Mouse (Mus musculus): ENCODE measurements around the gene Dip2a. TPM values are rescaled to one million over a fixed set of nuclear protein-coding genes. Genes with fewer than 3 reads are reported as not detected.

The Dip2a gene
- total RNA-seq (2021) = 1 to 10 TPM; 3.9 to 5.3 TPM
- long read RNA-seq, experiment 1, partial matches to known transcripts = 0 of 2 reads
- long read RNA-seq, experiment 1, other reads (novel, unspliced or antisense) = 2 of 2 reads
- long read RNA-seq, experiment 2, partial matches to known transcripts = 0 of 1 reads
- long read RNA-seq, experiment 2, other reads (novel, unspliced or antisense) = 1 of 1 reads

GRCm38 (mm10) chr10:76344711-76345539, at the start of gene Dip2a:
Dip2a (minus strand) TSS chr10:76345291.
- intact Hi-C loops (cut with DNase I) = no loop called here
- peak; percentile 91 to 94 for DNase-seq

- peak in 1 of 2 experiments; percentile 34 for DNase-seq
- intact Hi-C loops (cut with DNase I) = no loop called here
Measured at GRCm38 (mm10) chr10:76392596-76392995, 47.5 kb upstream of the Dip2a start.

- intact Hi-C loops (cut with DNase I) = loop anchor here (2.0 kb wide), 1 partner anchor 31 kb away; no protein-coding TSS in a partner anchor
- DNase-seq = peak in 1 of 2 experiments; percentile 28
Measured at GRCm38 (mm10) chr10:76391786-76392185, 46.7 kb upstream of the Dip2a start.

- no peak for DNase-seq
- intact Hi-C loops (cut with DNase I) = loop anchor here (2.0 kb wide), 1 partner anchor 32 kb away; no protein-coding TSS in a partner anchor
Measured at GRCm38 (mm10) chr10:76391166-76391565, 46.1 kb upstream of the Dip2a start.

GRCm38 (mm10) chr10:76374981-76375380, 29.9 kb upstream of the Dip2a start:
- DNase-seq = no peak
- intact Hi-C loops (cut with DNase I) = no loop called here

- DNase-seq = no peak
- intact Hi-C loops (cut with DNase I) = no loop called here
Measured at GRCm38 (mm10) chr10:76371736-76372135, 26.6 kb upstream of the Dip2a start.

- intact Hi-C loops (cut with DNase I) = no loop called here
- no peak for DNase-seq
Measured at GRCm38 (mm10) chr10:76368766-76369165, 23.7 kb upstream of the Dip2a start.

- intact Hi-C loops (cut with DNase I) = no loop called here
- no peak for DNase-seq
Measured at GRCm38 (mm10) chr10:76363233-76363632, 18.1 kb upstream of the Dip2a start.

- intact Hi-C loops (cut with DNase I) = no loop called here
- no peak for DNase-seq
Measured at GRCm38 (mm10) chr10:76358468-76358867, 13.4 kb upstream of the Dip2a start.

GRCm38 (mm10) chr10:76357286-76357875, 12.3 kb upstream of the Dip2a start:
- DNase-seq = no peak
- intact Hi-C loops (cut with DNase I) = no loop called here

- DNase-seq = no peak
- intact Hi-C loops (cut with DNase I) = no loop called here
Measured at GRCm38 (mm10) chr10:76354974-76355373, 9.9 kb upstream of the Dip2a start.

- DNase-seq = no peak
- intact Hi-C loops (cut with DNase I) = no loop called here
Measured at GRCm38 (mm10) chr10:76353986-76354385, 8.9 kb upstream of the Dip2a start.

GRCm38 (mm10) chr10:76351953-76352352, 6.9 kb upstream of the Dip2a start:
- intact Hi-C loops (cut with DNase I) = no loop called here
- no peak for DNase-seq

- no peak for DNase-seq
- intact Hi-C loops (cut with DNase I) = no loop called here
Measured at GRCm38 (mm10) chr10:76346589-76346988, 1.5 kb upstream of the Dip2a start.

GRCm38 (mm10) chr10:76346043-76346491, 976 bp upstream of the Dip2a start:
- intact Hi-C loops (cut with DNase I) = no loop called here
- no peak for DNase-seq

- DNase-seq = no peak
- intact Hi-C loops (cut with DNase I) = no loop called here
Measured at GRCm38 (mm10) chr10:76345540-76345902, 430 bp upstream of the Dip2a start.

- intact Hi-C loops (cut with DNase I) = no loop called here
- DNase-seq = no peak
Measured at GRCm38 (mm10) chr10:76334350-76334749, 10.7 kb downstream of the Dip2a start.

GRCm38 (mm10) chr10:76332040-76332439, 13.1 kb downstream of the Dip2a start:
- intact Hi-C loops (cut with DNase I) = no loop called here
- no peak for DNase-seq

- no peak for DNase-seq
- intact Hi-C loops (cut with DNase I) = no loop called here
Measured at GRCm38 (mm10) chr10:76329093-76329492, 16.0 kb downstream of the Dip2a start.

GRCm38 (mm10) chr10:76328574-76328973, 16.5 kb downstream of the Dip2a start:
- no peak for DNase-seq
- intact Hi-C loops (cut with DNase I) = no loop called here

- intact Hi-C loops (cut with DNase I) = loop anchor here (2.0 kb wide), 1 partner anchor 96 kb away; no protein-coding TSS in a partner anchor
- DNase-seq = peak in 1 of 2 experiments; percentile 22
Measured at GRCm38 (mm10) chr10:76326304-76327006, 18.6 kb downstream of the Dip2a start.

All from gastrocnemius, postnatal 36 days (tissue).